Mouse (Mus musculus): ENCODE results near the gene Epb41. TPM values are rescaled to one million over a fixed set of nuclear protein-coding genes. Genes with fewer than 3 reads are reported as not detected.

Epb41 gene
- total and polyA plus RNA-seq, 3 experiments, result 58.7 to 256 (median 128) TPM

GRCm38 (mm10) chr4:132048995-132049404, 26.1 kb downstream of the Epb41 start:
- intact Hi-C loops (cut with DNase I), result no loop called here
- WGBS, result 2% methylated on average over 31 of the region's 46 CpGs

GRCm38 (mm10) chr4:132048011-132048991, 26.8 kb downstream of the Epb41 start:
- intact Hi-C loops (cut with DNase I), result no loop called here
- Histone ChIP-seq H3K36me3 (ENCODE audit: control insufficient read depth, insufficient read depth, low read length) (peaks cover 16% of the 10 kb centered on the region), H3K4me3 (peak overlapping the region; percentile 82), H3K9ac (ENCODE audit: low read depth, low read length) (peak overlapping the region; percentile 83), H3K27me3 (ENCODE audit: control insufficient read depth, insufficient read depth, low read length) (no peaks in the 10 kb centered on the region), H3K27ac (peak overlapping the region; percentile 71), H3K79me2 (replicated peaks; ENCODE audit: control insufficient read depth, insufficient read depth, low read length) (peaks cover 3% of the 10 kb centered on the region), H3K4me1 (ENCODE audit: control insufficient read depth, insufficient read depth, low read length) (peaks cover 7% of the 10 kb centered on the region)
- peak; percentile 58 to 59 for DNase-seq
- 1% methylated on average over 89 of the region's 95 CpGs for WGBS
- no peak for TF ChIP-seq POLR2A (IDR thresholded peaks at IDR 0.05; ENCODE audit: insufficient read depth, low read depth, low read length)
- TF ChIP-seq CTCF (IDR thresholded peaks at IDR 0.05), result no peak
- TF ChIP-seq EP300 (IDR thresholded peaks at IDR 0.05; ENCODE audit: insufficient read depth, low read depth, low read length), result no peak

More at GRCm38 (mm10) chr4:132048995-132049404, 26.1 kb downstream of the Epb41 start:
- Histone ChIP-seq H3K4me1 (ENCODE audit: control insufficient read depth, insufficient read depth, low read length) (peaks cover 3% of the 10 kb centered on the region), H3K79me2 (replicated peaks; ENCODE audit: control insufficient read depth, insufficient read depth, low read length) (peaks cover 3% of the 10 kb centered on the region), H3K36me3 (ENCODE audit: control insufficient read depth, insufficient read depth, low read length) (peaks cover 9% of the 10 kb centered on the region), H3K27ac (peak overlapping the region; percentile 71), H3K9ac (ENCODE audit: low read depth, low read length) (peak overlapping the region; percentile 83), H3K4me3 (peak overlapping the region; percentile 82), H3K27me3 (ENCODE audit: control insufficient read depth, insufficient read depth, low read length) (no peaks in the 10 kb centered on the region)
- TF ChIP-seq EP300 (IDR thresholded peaks at IDR 0.05; ENCODE audit: insufficient read depth, low read depth, low read length) (0 out of 2 replicates have a peak, but pooled peaks have one; percentile 15), CTCF (IDR thresholded peaks at IDR 0.05) (no peak), POLR2A (IDR thresholded peaks at IDR 0.05; ENCODE audit: insufficient read depth, low read depth, low read length) (peak; percentile 29; the same call in 1 of the 2 replicates)
- peak; percentile 87 to 92 for DNase-seq

- H3K27ac ChIP-seq, result peak overlapping the region; percentile 54
- H3K9ac ChIP-seq (ENCODE audit: low read depth, low read length), result no peak overlapping the region
- TF ChIP-seq POLR2A (IDR thresholded peaks at IDR 0.05; ENCODE audit: insufficient read depth, low read depth, low read length) (no peak), CTCF (IDR thresholded peaks at IDR 0.05) (no peak), EP300 (IDR thresholded peaks at IDR 0.05; ENCODE audit: insufficient read depth, low read depth, low read length) (no peak)
- no peak for DNase-seq
- peaks cover 45% of the 10 kb centered on the region for H3K36me3 ChIP-seq (ENCODE audit: control insufficient read depth, insufficient read depth, low read length)
- H3K79me2 ChIP-seq (replicated peaks; ENCODE audit: control insufficient read depth, insufficient read depth, low read length), result peaks cover 6% of the 10 kb centered on the region
- WGBS, result 55% methylated on average over 3 of the region's 3 CpGs
- peaks cover 21% of the 10 kb centered on the region for H3K4me1 ChIP-seq (ENCODE audit: control insufficient read depth, insufficient read depth, low read length)
- H3K27me3 ChIP-seq (ENCODE audit: control insufficient read depth, insufficient read depth, low read length), result no peaks in the 10 kb centered on the region
- no peak overlapping the region for H3K4me3 ChIP-seq
- intact Hi-C loops (cut with DNase I), result no loop called here
Observed at GRCm38 (mm10) chr4:132043726-132044125, 31.4 kb downstream of the Epb41 start.

- Histone ChIP-seq H3K27me3 (ENCODE audit: control insufficient read depth, insufficient read depth, low read length) (no peaks in the 10 kb centered on the region), H3K9ac (ENCODE audit: low read depth, low read length) (no peak overlapping the region), H3K4me1 (ENCODE audit: control insufficient read depth, insufficient read depth, low read length) (peaks cover 32% of the 10 kb centered on the region), H3K4me3 (no peak overlapping the region), H3K27ac (peak overlapping the region; percentile 24), H3K79me2 (replicated peaks; ENCODE audit: control insufficient read depth, insufficient read depth, low read length) (peaks cover 5% of the 10 kb centered on the region; the same call in 1 of the 2 replicates), H3K36me3 (ENCODE audit: control insufficient read depth, insufficient read depth, low read length) (peaks cover 59% of the 10 kb centered on the region)
- 81% methylated on average over 6 of the region's 6 CpGs for WGBS
- intact Hi-C loops (cut with DNase I), result no loop called here
- no peak for TF ChIP-seq POLR2A (IDR thresholded peaks at IDR 0.05; ENCODE audit: insufficient read depth, low read depth, low read length)
- no peak for DNase-seq
Observed at GRCm38 (mm10) chr4:132041471-132042332, 33.4 kb downstream of the Epb41 start.

- peak; percentile 44; the same call in 1 of the 2 replicates for TF ChIP-seq POLR2A (IDR thresholded peaks at IDR 0.05; ENCODE audit: insufficient read depth, low read depth, low read length)
- TF ChIP-seq CTCF (IDR thresholded peaks at IDR 0.05), result no peak
- TF ChIP-seq EP300 (IDR thresholded peaks at IDR 0.05; ENCODE audit: insufficient read depth, low read depth, low read length), result no peak
Observed at GRCm38 (mm10) chr4:132039975-132040645, 35.0 kb downstream of the Epb41 start.

More at GRCm38 (mm10) chr4:132039975-132040645, 35.0 kb downstream of the Epb41 start:
- Histone ChIP-seq H3K9ac (ENCODE audit: low read depth, low read length) (no peak overlapping the region), H3K27me3 (ENCODE audit: control insufficient read depth, insufficient read depth, low read length) (no peaks in the 10 kb centered on the region), H3K79me2 (replicated peaks; ENCODE audit: control insufficient read depth, insufficient read depth, low read length) (peaks cover 5% of the 10 kb centered on the region; the same call in 1 of the 2 replicates), H3K4me1 (ENCODE audit: control insufficient read depth, insufficient read depth, low read length) (peaks cover 33% of the 10 kb centered on the region), H3K27ac (peak overlapping the region; percentile 87), H3K4me3 (no peak overlapping the region), H3K36me3 (ENCODE audit: control insufficient read depth, insufficient read depth, low read length) (peaks cover 59% of the 10 kb centered on the region)
- WGBS, result 52% methylated on average over 8 of the region's 8 CpGs
- intact Hi-C loops (cut with DNase I), result loop anchor here (1.0 kb wide), 1 partner anchor 13 kb away; no protein-coding TSS in a partner anchor
- DNase-seq, result peak in 1 of 2 experiments; percentile 43

All from heart, adult 2 months (tissue).